Mouse (Mus musculus): ENCODE data around the gene Slc37a4.

- TF ChIP-seq CTCF (IDR thresholded peaks at IDR 0.05), result no peak
- TF ChIP-seq EP300 (IDR thresholded peaks at IDR 0.05), result no peak
Measured at GRCm38 (mm10) chr9:44398551-44398950, 1.9 kb downstream of the Slc37a4 start.
